Mouse (Mus musculus) liver, embryonic 14.5 days (tissue): ENCODE data around the gene Anxa9.

Experiments
- CTCF ChIP-seq: IDR thresholded peaks from 2 replicates; pipeline ENCODE4 v1.5.1; 2016; ENCODE audit warnings: antibody characterized with exemption, low read depth, control low read depth
- EP300 ChIP-seq: IDR thresholded peaks from 2 replicates; pipeline ENCODE4 v1.6.1; 2016; ENCODE audit warnings: antibody characterized with exemption, low read depth

DNA sequence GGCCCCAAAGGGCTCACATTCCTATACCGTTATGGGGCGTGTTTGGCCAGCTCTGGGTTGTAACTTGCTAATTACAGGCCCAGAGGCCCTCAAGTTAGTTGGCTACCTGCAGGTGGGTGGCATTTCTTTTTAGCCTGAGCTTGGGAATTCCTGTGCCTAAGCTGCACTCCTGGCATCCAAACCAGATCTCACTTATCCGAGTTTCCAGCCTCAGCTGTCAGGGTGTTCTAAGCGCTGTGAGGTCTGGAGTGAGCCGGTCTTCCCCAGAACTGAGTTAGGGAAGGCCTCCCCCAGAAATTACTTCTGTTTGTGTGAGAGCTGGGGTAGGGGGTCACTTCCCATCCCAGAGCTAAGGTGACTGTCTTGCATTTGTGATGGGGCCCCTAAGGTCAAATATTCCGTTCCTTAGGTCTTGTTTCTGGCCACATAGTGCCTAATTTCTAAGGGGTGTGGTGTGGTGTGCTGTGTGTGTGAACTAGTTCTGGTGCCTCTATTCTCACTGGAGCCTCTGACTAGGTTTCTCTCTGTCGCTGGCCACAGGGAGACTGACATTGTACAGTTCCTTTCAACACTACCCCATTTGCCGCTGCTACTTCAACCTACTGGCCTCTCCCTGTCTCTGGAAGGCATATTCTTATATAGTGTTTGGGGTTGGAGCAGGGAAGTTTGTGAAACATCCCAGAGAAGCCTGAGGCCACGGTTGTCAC, 9.0 kb upstream of the Anxa9 start:
- TF ChIP-seq CTCF (no peak), EP300 (no peak)
